Mouse (Mus musculus) T-helper 2 cell (primary cell): ENCODE results near the gene Haus4.

ENCODE experiments used
- in situ Hi-C: fragments of 300-600 bp; cut with MboI, MseI; formaldehyde crosslinking; loops from one replicate; pipeline ENCODE4 v1.15.1; 2025; ENCODE audit warnings: high pct_unique_total_duplicates

Gene Haus4

GRCm38 (mm10) chr14:54572790-54573736 lies 18.6 kb upstream of the Haus4 start:
- in situ Hi-C loops, result loop anchor here (5.0 kb wide), 2 partner anchors 39 to 69 kb away; partner anchors contain the start of genes Cdh24 and Gm17606

GRCm38 (mm10) chr14:54572122-54572521 lies 17.7 kb upstream of the Haus4 start:
- in situ Hi-C loops, result loop anchor here (5.0 kb wide), 2 partner anchors 40 to 70 kb away; partner anchors contain the start of genes Cdh24 and Gm17606

GRCm38 (mm10) chr14:54569451-54570392 lies 15.3 kb upstream of the Haus4 start:
- in situ Hi-C loops, result loop anchor here (5.0 kb wide), 2 partner anchors 43 to 73 kb away; partner anchors contain the start of genes Cdh24 and Gm17606

- in situ Hi-C loops, result no loop called here
Measured at GRCm38 (mm10) chr14:54568694-54569414, 14.4 kb upstream of the Haus4 start.

- in situ Hi-C loops, result no loop called here
Measured at GRCm38 (mm10) chr14:54560527-54561242, 6.3 kb upstream of the Haus4 start.

GRCm38 (mm10) chr14:54557330-54557729 lies 2.9 kb upstream of the Haus4 start:
- in situ Hi-C loops, result no loop called here

- in situ Hi-C loops, result no loop called here
Measured at GRCm38 (mm10) chr14:54553454-54553974, 902 bp downstream of the Haus4 start.

- in situ Hi-C loops, result no loop called here
Measured at GRCm38 (mm10) chr14:54544703-54545102, 9.7 kb downstream of the Haus4 start.

- in situ Hi-C loops, result no loop called here
Measured at GRCm38 (mm10) chr14:54540771-54541170, 13.6 kb downstream of the Haus4 start.

- in situ Hi-C loops, result no loop called here
Measured at GRCm38 (mm10) chr14:54538580-54538979, 15.8 kb downstream of the Haus4 start.

GRCm38 (mm10) chr14:54528446-54529111 lies 25.8 kb downstream of the Haus4 start:
- in situ Hi-C loops, result no loop called here

GRCm38 (mm10) chr14:54528007-54528393 lies 26.4 kb downstream of the Haus4 start:
- in situ Hi-C loops, result no loop called here

GRCm38 (mm10) chr14:54527227-54528006 lies 27.0 kb downstream of the Haus4 start:
- in situ Hi-C loops, result no loop called here

- in situ Hi-C loops, result no loop called here
Measured at GRCm38 (mm10) chr14:54523600-54523999, 30.8 kb downstream of the Haus4 start.

GRCm38 (mm10) chr14:54516710-54517310 lies 37.6 kb downstream of the Haus4 start:
- in situ Hi-C loops, result no loop called here

- in situ Hi-C loops, result no loop called here
Measured at GRCm38 (mm10) chr14:54509774-54510173, 44.6 kb downstream of the Haus4 start.

GRCm38 (mm10) chr14:54503092-54503491 lies 51.3 kb downstream of the Haus4 start:
- in situ Hi-C loops, result no loop called here

GRCm38 (mm10) chr14:54501365-54501764 lies 53.1 kb downstream of the Haus4 start:
- in situ Hi-C loops, result no loop called here

- in situ Hi-C loops, result no loop called here
Measured at GRCm38 (mm10) chr14:54499330-54499729, 55.1 kb downstream of the Haus4 start.
